Mouse (Mus musculus): ENCODE data around the gene Psmc1.

The Psmc1 gene

DNA sequence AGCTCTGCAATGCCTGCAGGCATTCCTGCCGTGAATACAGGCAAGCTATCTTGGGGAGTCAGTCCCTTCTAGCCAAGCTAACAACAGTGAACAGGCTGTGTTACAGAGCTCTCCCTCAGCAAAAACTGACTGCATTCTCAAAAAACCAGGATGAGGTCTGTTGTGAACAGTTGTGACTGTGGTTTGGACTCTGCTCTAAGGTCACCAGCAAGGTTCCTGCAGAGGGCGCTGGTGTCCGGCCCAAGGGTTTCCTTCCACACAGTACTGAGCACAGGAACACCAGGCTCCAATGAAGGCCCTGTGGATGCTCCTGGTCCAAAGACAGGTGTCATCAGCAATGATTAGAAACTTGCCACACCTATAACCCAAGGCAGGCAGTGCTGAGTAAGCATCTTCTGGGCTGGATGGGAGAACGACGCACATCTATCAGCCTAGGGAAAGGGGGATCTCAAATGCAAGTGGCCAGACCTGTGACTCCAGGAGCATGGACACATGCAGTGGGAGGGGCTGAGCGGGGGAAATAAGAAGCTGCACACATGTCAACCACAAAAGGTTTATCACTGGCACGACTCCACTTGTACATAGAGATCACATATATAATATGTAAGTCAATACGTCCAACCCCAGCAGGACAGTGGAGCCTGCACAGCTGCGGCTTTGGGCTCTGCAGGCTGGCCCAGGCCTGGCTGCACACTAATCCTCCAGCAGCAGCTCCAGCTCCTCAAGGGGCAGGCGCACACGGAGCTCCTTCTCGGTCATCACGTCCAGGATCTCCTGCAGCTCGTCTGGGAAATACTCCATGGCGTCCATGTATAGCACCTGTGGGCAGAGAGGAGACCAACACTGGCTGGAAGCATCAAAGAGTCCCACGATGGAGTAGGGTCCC is 15.2 kb downstream of the Psmc1 start:
- DNase-seq (ENCODE audit: low read depth) = peak; percentile 27

GRCm38 (mm10) chr12:100126968-100127865 is 17.3 kb downstream of the Psmc1 start:
- no peak for DNase-seq (ENCODE audit: low read depth)

DNA sequence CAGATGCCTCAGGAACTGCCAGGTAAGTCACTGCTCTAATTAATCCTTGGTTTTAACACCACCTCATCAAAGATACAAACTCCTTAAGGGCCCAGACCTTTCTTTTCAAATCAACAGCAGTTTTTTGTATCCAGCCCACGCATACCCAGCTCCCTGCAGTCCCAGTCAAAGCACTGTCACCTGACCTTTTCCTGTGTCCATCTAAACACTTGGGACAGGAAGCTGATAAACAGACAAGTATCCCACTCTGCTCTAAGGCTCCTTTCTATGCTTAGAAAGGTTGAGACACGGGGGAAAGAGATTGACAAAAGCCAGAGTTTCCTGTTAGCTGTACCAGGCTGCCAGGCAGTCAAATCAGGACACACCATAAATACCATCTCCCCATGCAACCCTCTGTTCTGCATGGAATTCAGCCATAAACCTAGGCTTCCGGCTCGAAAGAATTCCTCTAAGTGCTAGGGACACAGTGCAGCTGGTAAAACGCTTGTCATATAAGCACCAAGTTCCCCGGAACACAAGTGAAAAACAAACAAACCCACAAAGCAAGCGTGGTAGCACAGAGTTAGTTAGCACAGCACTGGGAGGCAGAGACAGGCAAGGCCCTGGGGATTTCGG is 18.0 kb downstream of the Psmc1 start:
- DNase-seq (ENCODE audit: low read depth) = no peak

DNA sequence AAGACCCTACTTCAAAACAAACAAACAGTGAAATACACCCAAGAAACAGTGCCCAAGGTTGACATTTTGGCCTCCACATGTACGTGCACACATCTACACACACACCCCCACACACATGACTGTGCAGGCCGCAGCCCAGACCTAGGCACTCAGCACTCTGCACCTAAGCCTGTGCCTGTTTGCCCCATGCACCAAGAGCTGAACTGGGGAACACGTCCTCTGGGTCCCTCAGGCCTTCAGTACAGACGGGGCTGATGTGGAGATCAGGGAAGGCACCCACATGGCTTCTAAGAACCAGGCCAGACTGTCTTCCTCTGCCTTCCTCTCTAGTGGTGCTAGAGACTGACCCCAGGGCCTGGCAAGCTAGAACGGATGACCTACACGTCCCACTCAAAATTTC is 18.6 kb downstream of the Psmc1 start:
- DNase-seq (ENCODE audit: low read depth) = no peak

GRCm38 (mm10) chr12:100128961-100129360 is 19.0 kb downstream of the Psmc1 start:
- DNase-seq (ENCODE audit: low read depth) = no peak

DNA sequence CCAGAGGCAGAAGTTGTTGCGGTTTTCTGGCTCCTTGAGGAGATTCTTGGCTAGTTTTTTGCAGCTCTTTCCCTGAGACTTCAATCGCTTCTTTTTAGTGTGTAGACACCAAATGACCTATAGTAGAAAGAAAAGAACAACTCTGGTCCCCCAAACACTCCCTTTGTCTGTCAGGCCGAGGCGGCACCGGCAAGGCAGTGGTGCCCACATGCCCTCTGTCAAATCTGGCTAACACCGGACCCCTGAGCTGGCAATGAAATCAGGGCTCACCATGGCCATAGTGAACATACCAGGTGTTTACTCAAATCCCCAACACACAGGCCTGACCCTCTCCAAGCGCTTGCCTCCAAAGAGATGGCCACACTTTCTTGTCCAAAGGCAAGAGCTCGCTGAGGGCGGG is 21.2 kb downstream of the Psmc1 start:
- no peak for DNase-seq (ENCODE audit: low read depth)

- DNase-seq (ENCODE audit: low read depth) = peak; percentile 63
Observed at GRCm38 (mm10) chr12:100131655-100132054, 21.7 kb downstream of the Psmc1 start.

DNA sequence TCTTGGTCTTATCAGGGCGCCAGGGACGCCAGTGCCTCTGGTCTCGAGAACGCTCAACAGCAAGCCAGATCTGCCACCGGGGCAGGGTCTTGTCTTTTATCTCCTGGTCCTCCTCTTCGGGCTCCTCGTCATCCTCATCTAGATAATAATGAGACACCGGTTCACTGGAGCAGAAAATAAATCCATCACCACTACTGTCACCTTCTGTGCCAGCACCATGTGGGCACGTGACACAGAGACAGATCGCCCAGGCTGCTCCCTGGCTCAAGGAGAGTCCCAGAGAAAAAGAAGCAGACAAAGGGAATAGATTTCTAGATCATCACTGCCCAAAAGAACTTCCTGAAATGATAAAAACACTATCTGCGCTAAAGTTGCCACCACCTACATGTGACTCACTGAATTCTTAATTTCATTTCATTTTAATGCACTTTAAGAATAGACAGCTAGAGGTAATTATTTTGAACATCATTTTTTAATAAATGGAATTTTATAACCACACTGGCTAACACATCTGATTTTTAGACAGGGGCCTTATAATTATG is 24.5 kb downstream of the Psmc1 start:
- no peak for DNase-seq (ENCODE audit: low read depth)

GRCm38 (mm10) chr12:100135117-100135516 is 25.2 kb downstream of the Psmc1 start:
- DNase-seq (ENCODE audit: low read depth) = no peak

DNA sequence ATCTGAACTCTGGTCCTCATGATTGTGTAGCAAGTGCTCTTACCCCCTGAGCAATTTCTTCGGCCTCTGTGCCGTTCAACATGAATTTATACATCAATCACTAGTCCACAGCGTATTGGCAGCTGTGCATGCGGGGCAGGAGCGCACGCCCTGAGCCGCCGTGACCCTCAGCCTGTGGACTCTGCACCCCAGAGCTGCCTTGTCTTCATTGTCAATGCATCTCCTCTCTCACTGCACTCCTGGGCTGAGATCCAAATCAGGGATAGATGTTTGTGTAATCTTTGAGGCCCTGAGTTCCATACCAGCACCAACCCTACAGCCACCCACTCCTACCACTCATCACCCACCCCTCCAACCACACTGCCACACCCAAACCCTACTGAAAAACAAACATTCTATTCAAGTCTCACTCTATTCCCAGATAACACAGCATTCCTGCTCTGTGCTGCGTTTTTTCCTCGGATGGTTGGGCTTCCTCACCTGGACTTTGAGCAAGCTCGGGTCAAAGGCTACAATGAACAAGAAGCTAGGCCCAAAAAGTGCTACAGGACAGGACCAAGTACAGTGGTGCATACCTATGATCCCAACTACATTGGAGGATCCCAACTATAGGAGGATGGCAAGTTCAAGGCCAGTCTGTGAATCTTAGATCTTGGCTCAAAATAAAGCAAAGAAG is 33.0 kb downstream of the Psmc1 start:
- DNase-seq (ENCODE audit: low read depth) = no peak

DNA sequence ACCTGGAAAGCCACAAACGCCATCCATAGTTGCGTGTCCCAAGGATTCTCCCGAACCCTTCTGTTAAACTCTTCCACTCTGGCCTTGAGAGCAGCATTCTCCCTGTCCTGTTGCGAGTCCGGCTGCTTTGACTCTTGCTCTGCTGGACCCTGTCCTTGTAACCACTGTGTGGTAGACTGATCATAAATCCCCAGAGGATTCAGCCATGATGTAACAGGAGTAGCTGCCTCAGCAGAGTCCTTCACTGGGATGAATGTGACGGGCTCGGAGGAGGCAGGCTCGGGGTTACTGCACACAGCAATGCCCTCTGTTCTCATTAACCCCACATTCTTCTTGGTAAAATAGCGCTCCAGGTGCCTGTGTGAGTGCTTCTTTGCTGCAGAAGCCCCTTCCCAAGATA is 33.8 kb downstream of the Psmc1 start:
- no peak for DNase-seq (ENCODE audit: low read depth)

DNA sequence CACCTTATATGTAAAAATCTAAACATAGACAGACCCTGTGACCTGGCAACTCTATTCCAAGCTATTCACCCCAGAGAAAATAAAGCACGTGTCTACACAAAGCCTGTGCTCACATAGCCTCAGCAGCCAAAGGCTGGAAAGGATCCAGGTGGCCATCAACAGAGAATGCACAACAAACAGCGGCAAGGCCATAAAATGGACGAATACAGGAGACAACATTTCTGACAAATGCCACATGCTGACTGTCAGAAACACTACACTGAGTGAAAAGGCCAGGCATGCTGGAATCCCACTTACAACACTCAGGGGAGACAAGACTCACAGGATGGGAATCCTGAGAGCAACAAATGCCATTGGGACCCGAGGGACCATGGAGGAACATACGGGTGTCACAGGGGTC is 34.3 kb downstream of the Psmc1 start:
- no peak for DNase-seq (ENCODE audit: low read depth)

- no peak for DNase-seq (ENCODE audit: low read depth)
Observed at GRCm38 (mm10) chr12:100152466-100152865, 42.5 kb downstream of the Psmc1 start.

GRCm38 (mm10) chr12:100159261-100159975 is 49.5 kb downstream of the Psmc1 start, which contains the start of gene Nrde2:
Gene Nrde2, minus strand, starts transcription at chr12:100159653.
- DNase-seq (ENCODE audit: low read depth) = peak; percentile 98

DNA sequence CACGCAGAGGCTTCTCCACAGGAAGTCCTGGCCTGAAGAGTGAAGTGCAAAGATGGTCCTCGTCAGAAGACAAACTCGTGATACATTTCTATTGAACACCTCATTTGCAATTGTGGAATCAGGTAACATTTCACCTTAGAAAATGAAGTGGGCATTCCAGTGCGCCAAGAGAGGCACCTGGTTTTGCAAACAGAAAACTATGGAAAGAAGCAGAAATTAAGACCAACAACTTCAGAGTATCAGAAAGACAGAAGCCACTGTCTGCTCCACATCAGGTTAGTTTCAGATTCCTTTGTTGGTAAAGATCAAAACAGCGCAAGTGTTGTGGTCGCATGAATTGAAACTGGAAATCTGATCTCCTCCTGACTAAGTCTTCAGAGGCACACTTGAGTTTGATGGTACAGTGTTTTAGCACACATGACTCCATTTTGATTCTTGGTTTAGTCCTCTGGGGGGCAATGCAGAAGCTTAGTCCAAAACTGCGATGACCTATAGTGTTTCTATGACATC is 55.1 kb downstream of the Psmc1 start:
- DNase-seq (ENCODE audit: low read depth) = no peak

GRCm38 (mm10) chr12:100166177-100166576 is 56.2 kb downstream of the Psmc1 start:
- DNase-seq (ENCODE audit: low read depth) = peak; percentile 65

GRCm38 (mm10) chr12:100166939-100167338 is 57.0 kb downstream of the Psmc1 start:
- no peak for DNase-seq (ENCODE audit: low read depth)

- DNase-seq (ENCODE audit: low read depth) = no peak
Observed at GRCm38 (mm10) chr12:100167502-100167901, 57.5 kb downstream of the Psmc1 start.

GRCm38 (mm10) chr12:100167931-100168871 is 58.2 kb downstream of the Psmc1 start:
- peak; percentile 70 for DNase-seq (ENCODE audit: low read depth)

Measured in 416B (cell line).